Mouse (Mus musculus) liver, adult 2 months (tissue): Measurements from ENCODE around the gene Cbr1. TPM values are rescaled to one million over a fixed set of nuclear protein-coding genes. Genes with fewer than 3 reads are reported as not detected.

ENCODE experiments used
- DNase-seq: peaks from one replicate; pipeline ENCODE4 v3.0.0-alpha.2; 2011; ENCODE audit warnings: low read depth, low spot score; ENCODE audit errors: extremely low read depth
- H3K27ac ChIP-seq: fragments of 200-500 bp; replicated peaks from 2 replicates; pipeline ENCODE4 v1.5.1; 2012; ENCODE audit warnings: low read depth, mild to moderate bottlenecking, control low read depth, inconsistent platforms, low read length; ENCODE audit not compliant: insufficient read depth
- H3K27me3 ChIP-seq: fragments of 200-500 bp; 2 replicates; pipeline ENCODE4 v1.6.1; 2012; ENCODE audit warnings: mild to moderate bottlenecking, moderate library complexity, low read length, inconsistent platforms; ENCODE audit not compliant: control insufficient read depth, insufficient read depth
- H3K36me3 ChIP-seq: fragments of 200-500 bp; 2 replicates; pipeline ENCODE4 v1.6.1; 2012; ENCODE audit warnings: low read length, inconsistent platforms; ENCODE audit not compliant: control insufficient read depth, insufficient read depth
- H3K4me1 ChIP-seq: fragments of 200-500 bp; 2 replicates; pipeline ENCODE4 v1.6.1; 2011; ENCODE audit warnings: low read length; ENCODE audit not compliant: control insufficient read depth, insufficient read depth
- H3K4me3 ChIP-seq: fragments of 200-500 bp; 2 replicates; pipeline ENCODE4 v1.5.1; 2011; ENCODE audit warnings: low read depth, mild to moderate bottlenecking, control low read depth, low read length, moderate library complexity; ENCODE audit not compliant: insufficient read depth
- H3K79me2 ChIP-seq: fragments of 200-500 bp; 2 replicates; pipeline ENCODE4 v1.6.1; 2012; ENCODE audit warnings: inconsistent platforms, mild to moderate bottlenecking, low read length, moderate library complexity; ENCODE audit not compliant: control insufficient read depth, insufficient read depth
- H3K9ac ChIP-seq: fragments of 200-500 bp; 2 replicates; pipeline ENCODE4 v1.6.1; 2012; ENCODE audit warnings: low read depth, mild to moderate bottlenecking, control low read depth, inconsistent platforms, low read length
- CTCF ChIP-seq: fragments of 200-500 bp; IDR thresholded peaks from 2 replicates; pipeline ENCODE4 v1.5.1; 2011; ENCODE audit warnings: low read depth, low read length, control low read depth
- POLR2A ChIP-seq: fragments of 200-500 bp; IDR thresholded peaks from 2 replicates; pipeline ENCODE4 v1.6.1; 2011; ENCODE audit warnings: low read length, control low read depth; ENCODE audit not compliant: insufficient read depth; ENCODE audit errors: extremely low read depth
- WGBS: fragments of 180-500 bp; shearing (Covaris S2); methylation state at CpG from one replicate; pipeline ENCODE4 v1.1.7; 2018; 5-methylcytosine and 5-hydroxymethylcytosine counted together
- polyA plus RNA-seq: library from polyadenylated mRNA; depleted of rRNA; stranded (reverse); fragments of >200 nt; gene quantifications from 2 replicates; pipeline ENCODE4 v1.2.3, GENCODE M21; 2012
- total RNA-seq: library from RNA; depleted of rRNA; stranded (reverse); fragments of >200 nt; gene quantifications from 2 replicates; pipeline ENCODE4 v1.2.3, GENCODE M21; 2014

Gene Cbr1
- total and polyA plus RNA-seq, 2 experiments: 126 to 194 TPM

DNA sequence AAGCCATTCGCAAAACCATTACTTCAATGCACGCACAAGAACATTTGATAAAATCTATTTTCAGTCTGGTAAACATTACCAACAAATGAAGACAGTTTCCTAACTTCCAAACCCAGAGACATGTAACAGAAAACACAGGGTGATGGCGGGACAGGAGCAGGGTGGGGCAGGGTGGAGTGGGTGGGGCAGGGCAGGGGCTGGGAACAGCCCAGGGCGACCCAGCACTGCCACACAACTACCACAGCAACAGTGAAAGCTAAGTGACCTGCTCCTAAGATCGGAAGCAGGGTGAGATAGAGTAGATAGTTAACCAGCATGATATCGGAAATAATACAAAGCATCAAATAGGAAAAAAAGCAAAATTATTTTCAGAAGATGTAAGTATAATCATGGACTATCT is 6.2 kb upstream of the Cbr1 start:
- Histone ChIP-seq H3K27me3 (no peaks in the 10 kb centered on the region), H3K4me1 (peaks cover 3% of the 10 kb centered on the region), H3K36me3 (no peaks in the 10 kb centered on the region), H3K9ac (no peak overlapping the region), H3K4me3 (no peak overlapping the region), H3K79me2 (no peaks in the 10 kb centered on the region), H3K27ac (no peak overlapping the region)
- DNase-seq: no peak
- TF ChIP-seq POLR2A: no peak
- TF ChIP-seq CTCF: no peak
- 94% methylated on average over 6 of the region's 6 CpGs for WGBS

DNA sequence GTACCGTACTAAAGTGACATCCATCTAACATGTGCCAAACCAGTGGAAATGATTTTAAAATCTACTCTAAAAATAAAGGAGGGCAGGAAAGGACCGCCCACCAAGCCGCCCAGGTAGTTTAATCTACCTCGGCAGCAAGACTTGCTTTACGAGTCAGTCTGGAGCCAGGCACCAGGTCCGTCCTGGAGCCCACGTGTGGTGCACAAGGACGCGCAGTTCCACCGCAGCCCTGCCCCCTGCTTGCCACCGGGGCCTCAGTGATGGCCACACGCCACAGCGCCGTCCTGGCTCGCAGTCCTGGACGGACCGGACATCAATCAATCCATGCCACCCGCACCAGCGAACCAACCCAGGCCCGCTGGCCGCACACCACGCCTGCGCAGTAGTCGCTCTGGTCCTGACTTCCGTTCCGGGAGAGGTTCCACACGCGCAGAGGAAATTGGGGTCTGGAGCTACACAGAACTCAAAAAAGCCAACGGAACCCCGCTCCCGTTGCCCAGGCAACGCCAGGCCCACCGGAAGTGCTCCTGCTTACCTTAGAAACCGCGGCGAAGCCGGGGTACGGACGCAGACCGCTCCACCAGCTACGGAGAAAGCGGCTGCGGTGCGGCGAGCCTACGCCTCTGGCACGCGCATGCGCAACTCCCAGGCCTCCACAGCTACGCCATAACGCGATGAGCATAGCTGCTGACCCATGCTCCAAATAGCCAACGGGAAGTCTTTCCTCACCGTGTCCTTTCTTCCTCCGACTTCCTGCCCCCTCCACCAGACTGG is 2.0 kb upstream of the Cbr1 start, which contains the start of gene Setd4:
Gene Setd4, minus strand, starts transcription at position 625 of the 774 bp plus-strand sequence.
- Histone ChIP-seq H3K4me1 (peaks cover 12% of the 10 kb centered on the region), H3K9ac (peak within 1 kb of the TSS; percentile 72), H3K79me2 (no peaks in the 10 kb centered on the region), H3K4me3 (peak within 1 kb of the TSS; percentile 68), H3K27ac (peak within 1 kb of the TSS; percentile 84), H3K36me3 (no peaks in the 10 kb centered on the region), H3K27me3 (no peaks in the 10 kb centered on the region)
- under 1% methylated on average over 55 of the region's 55 CpGs for WGBS
- peak; percentile 95 for DNase-seq
- TF ChIP-seq POLR2A (peak; percentile 79; the same call in 1 of the 2 replicates), CTCF (no peak)

DNA sequence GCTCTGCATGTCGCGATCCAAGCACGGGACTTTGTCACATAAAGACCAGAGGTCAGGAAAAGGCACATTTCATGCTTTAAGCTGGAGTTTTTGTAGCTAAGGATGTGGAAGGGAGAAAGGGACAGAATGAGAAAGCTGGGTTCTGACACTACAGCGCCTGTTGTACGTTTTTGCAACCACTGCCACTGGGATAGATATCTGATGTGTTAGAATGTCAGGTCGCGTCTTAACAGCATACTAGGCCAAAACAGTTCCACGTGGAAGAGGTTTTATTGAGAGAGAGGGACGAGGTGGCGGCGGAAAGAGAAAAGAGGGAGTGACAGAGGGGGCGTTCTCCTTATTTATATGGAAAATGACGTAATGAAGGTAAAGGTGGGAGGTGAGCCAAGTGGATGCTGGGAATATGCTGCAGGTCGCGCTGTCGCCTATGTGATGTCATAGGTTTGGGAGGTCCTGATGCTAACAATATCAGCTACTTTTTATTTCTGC is 1.1 kb upstream of the Cbr1 start:
- TF ChIP-seq CTCF: no peak
- TF ChIP-seq POLR2A: no peak
- DNase-seq: peak; percentile 62
- peak overlapping the region; percentile 84 for H3K27ac ChIP-seq
- H3K4me3 ChIP-seq: peak overlapping the region; percentile 68
- H3K79me2 ChIP-seq: no peaks in the 10 kb centered on the region
- peak overlapping the region; percentile 72 for H3K9ac ChIP-seq
- H3K27me3 ChIP-seq: no peaks in the 10 kb centered on the region
- WGBS: 8% methylated on average over 16 of the region's 16 CpGs
- H3K36me3 ChIP-seq: peaks cover 6% of the 10 kb centered on the region
- peaks cover 16% of the 10 kb centered on the region for H3K4me1 ChIP-seq

DNA sequence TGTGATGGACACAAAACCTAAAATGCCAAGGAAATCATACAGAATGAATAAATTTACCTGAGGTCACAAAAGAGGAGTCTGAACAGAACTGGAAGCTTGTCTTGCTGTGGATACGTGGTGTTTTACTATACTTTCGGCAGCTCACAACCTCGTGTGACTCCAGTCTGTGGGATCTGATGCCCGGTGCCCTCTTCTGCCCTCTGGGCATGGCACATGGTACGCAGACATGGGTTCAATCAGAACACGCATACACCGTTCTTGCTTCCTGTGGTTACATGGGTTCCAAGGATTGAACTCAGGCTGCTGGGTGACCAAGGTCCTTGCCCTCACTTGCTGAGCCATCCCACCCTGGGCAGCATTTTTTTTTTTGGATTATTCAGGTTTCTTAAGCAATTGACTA is 493 bp downstream of the Cbr1 start:
- no peaks in the 10 kb centered on the region for H3K27me3 ChIP-seq
- DNase-seq: no peak
- no peak for TF ChIP-seq POLR2A
- no peak for TF ChIP-seq CTCF
- no peak overlapping the region for H3K9ac ChIP-seq
- H3K36me3 ChIP-seq: peaks cover 10% of the 10 kb centered on the region
- H3K4me1 ChIP-seq: peaks cover 26% of the 10 kb centered on the region
- WGBS: 93% methylated on average over 7 of the region's 7 CpGs
- H3K4me3 ChIP-seq: no peak overlapping the region
- H3K79me2 ChIP-seq: no peaks in the 10 kb centered on the region
- no peak overlapping the region for H3K27ac ChIP-seq

DNA sequence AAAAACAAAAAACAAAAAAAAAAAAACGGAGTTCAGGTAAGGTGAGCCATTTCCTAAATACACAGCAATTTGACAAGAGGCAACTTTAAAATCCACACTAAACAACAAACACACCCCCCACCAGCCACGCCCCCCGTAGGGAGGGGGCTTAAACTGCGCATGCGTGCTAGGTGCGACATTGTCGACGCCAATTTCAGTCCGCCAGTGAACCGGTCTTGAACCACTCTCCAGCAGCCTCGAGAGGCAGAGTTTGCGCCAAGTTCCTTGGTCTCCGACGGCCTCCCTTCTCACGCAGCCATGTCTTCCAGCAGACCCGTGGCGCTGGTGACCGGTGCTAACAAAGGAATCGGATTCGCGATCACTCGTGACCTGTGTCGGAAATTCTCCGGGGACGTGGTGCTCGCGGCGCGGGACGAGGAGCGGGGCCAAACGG is 2.0 kb downstream of the Cbr1 start:
- no peaks in the 10 kb centered on the region for H3K27me3 ChIP-seq
- H3K27ac ChIP-seq: peak overlapping the region; percentile 56
- peaks cover 13% of the 10 kb centered on the region for H3K36me3 ChIP-seq
- no peaks in the 10 kb centered on the region for H3K79me2 ChIP-seq
- H3K9ac ChIP-seq: peak overlapping the region; percentile 76
- peak; percentile 92 for TF ChIP-seq POLR2A
- TF ChIP-seq CTCF: no peak; the same call in 1 of the 2 replicates
- peak overlapping the region; percentile 67 for H3K4me3 ChIP-seq
- under 1% methylated on average over 32 of the region's 32 CpGs for WGBS
- H3K4me1 ChIP-seq: peaks cover 26% of the 10 kb centered on the region
- peak; percentile 89 for DNase-seq

- TF ChIP-seq POLR2A: no peak
- TF ChIP-seq CTCF: no peak
- peaks cover 13% of the 10 kb centered on the region for H3K36me3 ChIP-seq
- H3K27ac ChIP-seq: no peak overlapping the region
- 33% methylated on average over 8 of the region's 8 CpGs for WGBS
- peaks cover 25% of the 10 kb centered on the region for H3K4me1 ChIP-seq
- DNase-seq: peak; percentile 45
- H3K4me3 ChIP-seq: 0 out of 2 replicates have a peak overlapping the region, but pooled peaks have one; percentile 10
- H3K79me2 ChIP-seq: no peaks in the 10 kb centered on the region
- no peak overlapping the region; the same call in 1 of the 2 replicates for H3K9ac ChIP-seq
- no peaks in the 10 kb centered on the region for H3K27me3 ChIP-seq
Observed at GRCm38 (mm10) chr16:93608731-93609130, 3.1 kb downstream of the Cbr1 start.
